Mouse (Mus musculus) large intestine, adult 2 months (tissue): ENCODE data around the gene Xirp1. TPM values are rescaled to one million over a fixed set of nuclear protein-coding genes. Genes with fewer than 3 reads are reported as not detected.

Experiments used
- DNase-seq: peaks from one replicate; pipeline ENCODE4 v3.0.0-alpha.2; 2012; ENCODE audit warnings: low read depth, low spot score
- WGBS: fragments of 180-500 bp; shearing (Covaris S2); methylation state at CpG from one replicate; pipeline ENCODE4 v1.1.7; 2018; 5-methylcytosine and 5-hydroxymethylcytosine counted together
- polyA plus RNA-seq: library from polyadenylated mRNA; depleted of rRNA; stranded (reverse); fragments of >200 nt; gene quantifications from 2 replicates; pipeline ENCODE4 v1.2.3, GENCODE M21; 2012; rRNA removed

Gene Xirp1
- polyA plus RNA-seq, result 0.02 and 0.07 TPM in 2 replicates

DNA sequence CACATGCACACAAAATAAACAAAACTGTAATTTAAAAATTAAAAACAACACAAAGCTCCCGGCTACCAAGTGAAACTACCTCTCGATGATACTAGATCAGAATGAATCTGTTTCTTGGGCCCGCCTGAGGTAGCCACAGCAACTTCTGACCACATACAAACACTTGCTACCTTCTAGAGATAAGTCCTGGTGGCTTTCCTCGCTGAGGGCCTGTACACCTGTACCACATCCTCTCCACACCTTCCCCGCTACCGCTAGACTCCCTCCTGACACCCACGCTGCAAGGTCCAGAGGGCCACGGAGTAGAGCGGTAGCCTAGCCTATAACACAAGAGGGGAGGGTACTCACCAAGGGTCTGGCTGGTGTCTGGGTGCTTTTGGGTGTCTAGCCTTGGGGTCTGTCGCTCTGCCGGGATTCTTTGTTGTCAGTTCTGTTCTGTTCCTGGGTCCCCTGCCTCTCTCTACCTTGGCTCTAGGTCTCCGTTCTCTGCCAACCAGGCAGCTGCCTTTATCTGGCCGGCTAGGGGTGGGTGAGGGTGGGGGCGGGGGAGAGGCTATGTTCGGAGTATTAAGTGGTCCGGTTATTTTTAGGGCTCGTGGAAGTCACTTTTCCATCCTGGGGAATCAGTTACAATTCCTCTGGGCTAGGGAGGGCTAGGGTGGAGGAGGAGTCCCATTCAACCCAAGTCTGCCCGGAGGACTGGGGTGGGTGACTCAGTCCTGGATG is at the start of gene Xirp1:
Xirp1 (minus strand) TSS at position 513 of the 726 bp plus-strand sequence.
- 82% methylated on average over 18 of the region's 18 CpGs for WGBS

GRCm38 (mm10) chr9:120073169-120073568 is 49.8 kb upstream of the Xirp1 start:
- WGBS, result 7% methylated on average over 3 of the region's 3 CpGs
- peak; percentile 79 for DNase-seq

More for the DNA sequence above, at the start of gene Xirp1:
- DNase-seq, result no peak

GRCm38 (mm10) chr9:120071251-120071650 is 47.9 kb upstream of the Xirp1 start:
- no peak for DNase-seq
- WGBS, result 53% methylated on average over 2 of the region's 2 CpGs

GRCm38 (mm10) chr9:120069779-120070178 is 46.4 kb upstream of the Xirp1 start, which contains the start of gene Cx3cr1:
Cx3cr1 (minus strand) TSS chr9:120069879.
- DNase-seq, result no peak
- WGBS, result 88% methylated on average over 11 of the region's 11 CpGs

DNA sequence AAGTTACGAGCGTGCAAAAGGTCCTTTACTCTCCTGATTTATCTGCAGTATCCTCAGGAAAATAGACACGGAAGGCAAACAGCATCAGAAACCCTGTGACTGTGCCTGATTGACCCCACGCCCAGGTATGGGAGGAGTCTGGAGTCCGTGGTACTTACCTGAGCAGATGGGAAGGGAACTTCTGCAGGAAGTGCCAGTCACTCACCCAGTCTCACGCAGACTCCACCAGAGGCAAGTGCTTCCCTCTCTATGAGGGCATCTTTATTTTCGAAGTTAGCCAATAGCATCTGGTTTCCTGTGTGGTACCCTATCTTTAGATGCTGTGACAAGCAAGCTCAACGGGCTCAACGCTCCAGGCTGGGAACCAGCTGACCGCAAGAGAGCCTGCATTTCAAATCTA is 44.6 kb upstream of the Xirp1 start:
- peak; percentile 58 for DNase-seq
- WGBS, result 21% methylated on average over 10 of the region's 10 CpGs

- no peak for DNase-seq
- 20% methylated on average over 2 of the region's 2 CpGs for WGBS
These were observed 44.2 kb upstream of the Xirp1 start for GRCm38 (mm10) chr9:120067609-120068008.

DNA sequence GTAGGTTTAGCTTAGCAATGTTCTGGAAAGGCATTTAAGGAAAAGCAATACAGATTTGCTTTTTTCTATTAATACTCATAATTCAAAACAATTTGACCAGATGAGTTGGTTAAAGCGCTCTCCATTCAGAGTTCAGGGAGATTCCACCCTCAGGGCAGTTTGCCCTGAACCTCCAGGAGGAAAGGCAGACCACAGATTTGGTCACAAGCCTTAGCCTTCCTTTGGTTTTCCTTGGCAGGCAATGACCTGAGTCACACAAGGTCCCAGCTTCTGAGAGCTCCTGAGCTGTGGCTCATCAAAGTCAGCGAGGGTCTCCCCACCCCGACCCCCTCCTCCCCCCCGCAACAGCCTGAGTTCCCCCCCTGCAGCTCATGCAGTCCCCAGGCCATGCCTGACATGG is 40.9 kb upstream of the Xirp1 start:
- no peak for DNase-seq
- WGBS, result 77% methylated on average over 4 of the region's 4 CpGs

DNA sequence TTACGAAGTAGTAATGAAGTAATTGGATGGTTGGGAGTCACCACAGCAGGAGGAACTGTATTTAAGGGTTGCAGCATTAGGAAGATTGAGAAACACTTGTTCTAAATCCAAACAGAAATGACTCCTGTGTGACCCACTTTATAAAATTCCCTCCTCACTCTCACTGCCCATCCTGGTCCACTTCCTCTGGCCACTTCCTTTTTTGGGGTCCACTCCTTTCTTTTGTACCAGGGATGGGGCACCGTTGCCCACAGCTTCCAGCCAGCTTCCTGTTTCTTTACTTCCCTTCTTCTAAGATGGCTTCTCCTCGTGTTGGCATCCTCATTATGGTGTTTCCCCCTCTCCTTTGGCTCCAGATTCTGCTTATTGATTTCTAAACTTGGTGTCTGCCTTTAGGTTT is 35.3 kb upstream of the Xirp1 start:
- 72% methylated on average over 3 of the region's 3 CpGs for WGBS
- no peak for DNase-seq

- no peak for DNase-seq
- WGBS, result 75% methylated on average over 9 of the region's 9 CpGs
These were observed 32.8 kb upstream of the Xirp1 start for GRCm38 (mm10) chr9:120056201-120056600.

GRCm38 (mm10) chr9:120054545-120055277 is 31.3 kb upstream of the Xirp1 start:
- DNase-seq, result no peak
- WGBS, result 60% methylated on average over 8 of the region's 8 CpGs

DNA sequence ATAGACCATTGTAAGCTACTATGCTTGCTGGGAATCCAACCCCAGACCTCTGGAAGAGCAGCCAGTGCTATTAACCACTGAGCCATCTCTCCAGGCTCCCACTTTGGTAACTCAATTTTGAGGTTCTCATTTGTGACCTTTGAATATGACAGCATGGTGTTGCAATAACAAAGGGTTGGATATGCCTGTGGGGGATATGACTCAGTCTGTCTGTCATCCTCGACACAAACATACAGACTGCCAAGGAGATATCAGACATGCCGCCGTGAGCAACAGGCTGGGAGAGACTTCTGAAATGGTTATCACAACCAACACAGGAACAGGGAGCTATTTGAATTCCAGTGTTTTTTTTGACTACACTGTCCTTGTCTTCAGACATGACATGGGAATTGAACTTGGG is 26.0 kb upstream of the Xirp1 start:
- WGBS, result 58% methylated on average over 3 of the region's 3 CpGs
- no peak for DNase-seq

- WGBS, result 43% methylated on average over 6 of the region's 6 CpGs
- no peak for DNase-seq
These were observed 25.1 kb upstream of the Xirp1 start for GRCm38 (mm10) chr9:120048495-120048894.

DNA sequence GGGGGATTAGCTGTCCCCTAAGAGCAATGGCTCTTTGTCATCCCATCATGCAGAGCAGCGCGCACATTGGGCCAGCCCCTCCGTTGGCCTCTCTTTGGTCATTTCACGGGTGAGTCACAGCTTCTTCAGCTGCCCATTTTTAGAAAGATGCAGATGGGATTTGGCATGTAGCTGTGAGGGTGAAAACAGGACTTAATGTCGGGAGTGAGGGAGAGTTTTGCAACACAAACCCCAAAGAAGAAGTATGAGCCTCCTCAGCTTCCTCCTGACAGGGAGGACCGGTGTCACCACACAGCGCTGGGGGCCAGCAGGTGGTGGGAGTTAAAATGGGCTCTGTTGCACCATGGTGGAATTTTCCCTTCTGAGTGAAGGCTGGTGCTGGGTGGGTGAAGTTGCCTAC is 19.7 kb upstream of the Xirp1 start:
- 75% methylated on average over 7 of the region's 7 CpGs for WGBS
- no peak for DNase-seq

GRCm38 (mm10) chr9:120037414-120037813 is 14.0 kb upstream of the Xirp1 start:
- 81% methylated on average over 7 of the region's 7 CpGs for WGBS

GRCm38 (mm10) chr9:120034375-120034774 is 11.0 kb upstream of the Xirp1 start:
- DNase-seq, result no peak
- 78% methylated on average over 8 of the region's 8 CpGs for WGBS

More at GRCm38 (mm10) chr9:120037414-120037813, 14.0 kb upstream of the Xirp1 start:
- DNase-seq, result no peak

GRCm38 (mm10) chr9:120032710-120033109 is 9.3 kb upstream of the Xirp1 start:
- no peak for DNase-seq
- 27% methylated on average over 6 of the region's 6 CpGs for WGBS

DNA sequence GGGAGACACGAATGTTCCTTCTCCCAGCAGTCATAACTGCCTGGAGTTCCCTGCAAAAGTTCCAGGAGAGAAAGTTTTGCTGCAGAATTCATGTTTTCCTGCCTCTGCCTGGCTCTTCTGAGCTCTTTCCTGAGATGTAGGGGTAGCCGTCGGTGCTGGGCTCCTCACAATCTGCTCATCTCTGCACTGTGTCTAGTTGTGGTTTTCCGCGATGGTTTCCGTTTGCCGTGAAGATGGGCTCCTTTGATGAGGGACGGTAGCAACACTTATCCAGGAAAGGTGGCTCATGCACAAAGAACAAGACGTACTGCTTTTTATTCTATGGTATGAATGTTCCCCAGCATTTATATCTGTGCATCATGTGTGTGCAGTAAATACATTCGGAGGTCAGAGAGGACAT is 7.0 kb upstream of the Xirp1 start:
- WGBS, result 84% methylated on average over 10 of the region's 10 CpGs
- DNase-seq, result no peak

DNA sequence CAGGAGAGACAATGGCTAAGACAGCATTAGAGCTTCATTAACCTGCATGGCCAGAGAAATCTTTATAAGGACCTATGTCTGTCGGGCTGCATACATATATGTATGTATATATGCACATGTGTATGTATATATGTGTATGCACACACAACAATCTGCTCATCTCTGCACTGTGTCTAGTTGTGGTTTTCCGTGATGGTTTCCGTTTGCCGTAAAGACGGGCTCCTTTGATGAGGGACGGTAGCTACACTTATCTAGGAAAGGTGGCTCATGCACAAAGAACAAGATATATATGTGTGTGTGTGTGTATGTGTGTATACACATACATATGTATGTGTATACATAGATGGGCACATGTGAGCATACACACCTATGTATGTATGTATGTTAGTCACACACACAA is 6.5 kb upstream of the Xirp1 start:
- DNase-seq, result no peak
- WGBS, result 88% methylated on average over 6 of the region's 6 CpGs

DNA sequence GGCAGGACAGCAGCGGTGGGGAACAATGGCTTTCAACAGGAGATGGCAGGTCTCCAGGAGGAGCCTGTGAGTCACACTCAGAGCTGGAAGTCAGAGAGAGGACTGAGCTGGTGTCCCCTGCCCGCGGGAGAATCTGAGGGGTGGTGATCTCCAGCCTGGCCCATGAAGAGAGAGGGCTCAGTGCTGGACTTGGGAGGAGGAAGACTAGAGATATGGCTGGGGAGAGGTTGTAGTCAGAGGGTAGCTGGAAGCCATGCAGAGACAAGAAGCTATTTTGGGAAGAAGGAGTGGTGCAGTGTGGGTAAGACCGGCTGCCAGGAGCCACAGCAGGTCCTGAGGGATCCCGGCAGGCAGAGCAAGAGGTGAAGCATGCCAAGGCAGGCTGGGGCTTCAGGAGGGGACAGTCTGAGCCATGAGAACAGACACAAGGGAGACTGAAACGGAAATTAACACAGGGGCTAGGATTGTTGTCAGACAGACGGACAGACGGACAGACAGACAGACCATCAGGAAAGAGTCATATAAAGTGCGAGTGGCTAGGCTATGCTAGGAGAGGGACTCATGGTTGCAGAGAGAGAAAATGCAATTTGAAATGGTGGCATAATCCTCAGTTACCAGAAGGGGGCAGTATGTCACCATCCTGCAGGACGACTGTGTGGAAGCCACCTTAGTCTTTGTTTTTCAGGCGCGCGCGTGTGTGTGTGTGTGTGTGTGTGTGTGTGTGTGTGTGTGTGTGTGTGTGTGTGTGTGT is 4.2 kb upstream of the Xirp1 start:
- 10% methylated on average over 14 of the region's 14 CpGs for WGBS

GRCm38 (mm10) chr9:120024625-120025024 is 1.2 kb upstream of the Xirp1 start:
- DNase-seq, result no peak
- WGBS, result 64% methylated on average over 5 of the region's 5 CpGs

More for the DNA sequence above, 4.2 kb upstream of the Xirp1 start:
- no peak for DNase-seq
